Mouse (Mus musculus) adrenal gland, postnatal 25 days (tissue): Measurements from ENCODE around the gene Ifnl2. TPM values are rescaled to one million over a fixed set of nuclear protein-coding genes. Genes with fewer than 3 reads are reported as not detected.
A peak's percentile ranks its signal among the peaks of the same experiment; 100 is the strongest.
"Not testable (repeated sequence)": the region's sequence is repeated elsewhere in the genome, so short reads cannot be mapped to it uniquely, and the experiment has no call there.

ENCODE experiments used
- DNase-seq: peaks from one replicate; pipeline ENCODE4 v3.0.0; 2021; ENCODE audit warnings: mixed read lengths
- long read RNA-seq: library from polyadenylated mRNA; stranded (forward); transcript quantifications from one replicate; pipeline ENCODE4 v2.0.0, GENCODE M21; 2021
- total RNA-seq: library from RNA; stranded (reverse); gene quantifications from 2 replicates; pipeline ENCODE4 v1.2.3, GENCODE M21; 2021

Ifnl2 gene
- not detected in 2 replicates for total RNA-seq
- long read RNA-seq: 0 reads

DNA sequence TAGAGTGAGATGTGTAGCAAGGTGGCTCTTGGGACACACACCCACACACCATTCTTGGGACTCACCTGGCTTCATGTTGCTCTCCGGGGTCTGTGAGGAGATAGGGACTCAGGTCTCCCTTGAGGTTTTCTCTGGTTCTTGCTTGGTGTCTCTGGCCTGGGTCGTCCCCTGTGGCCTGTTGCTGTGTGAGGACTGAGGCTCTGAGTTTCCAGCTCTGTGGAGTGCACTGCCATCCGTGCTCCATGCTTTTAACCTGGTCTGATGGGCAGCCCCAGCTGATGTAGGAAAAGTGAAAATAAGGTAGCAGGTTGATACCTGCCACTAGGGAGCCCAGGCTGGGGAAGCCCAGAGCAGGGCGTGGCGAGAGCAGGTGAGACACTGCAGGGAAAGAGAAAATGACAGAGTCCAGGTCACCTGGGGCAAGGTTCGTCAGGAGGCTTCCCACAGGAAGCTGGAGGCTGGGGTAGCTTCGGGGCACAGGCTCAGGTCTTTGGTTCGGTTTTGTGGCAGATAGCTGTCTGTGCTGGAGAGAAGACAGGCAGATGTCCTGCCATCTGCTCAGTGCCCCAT, at the start of gene Ifnl2:
TSS of gene Ifnl2 (minus strand) at position 51 of the 570 bp plus-strand sequence.
- not testable (repeated sequence) for DNase-seq

GRCm38 (mm10) chr7:28558486-28558885, 48.2 kb upstream of the Ifnl2 start:
- DNase-seq: peak; percentile 54

GRCm38 (mm10) chr7:28557708-28558107, 47.5 kb upstream of the Ifnl2 start:
- no peak for DNase-seq

GRCm38 (mm10) chr7:28557069-28557468, 46.8 kb upstream of the Ifnl2 start:
- DNase-seq: no peak

GRCm38 (mm10) chr7:28555939-28556535, 45.8 kb upstream of the Ifnl2 start:
- DNase-seq: no peak

GRCm38 (mm10) chr7:28553076-28553475, 42.8 kb upstream of the Ifnl2 start:
- DNase-seq: no peak

GRCm38 (mm10) chr7:28547628-28548027, 37.4 kb upstream of the Ifnl2 start:
- no peak for DNase-seq

- DNase-seq: no peak
These were observed 36.9 kb upstream of the Ifnl2 start, which contains the start of gene Nccrp1 for GRCm38 (mm10) chr7:28547154-28547553. Gene Nccrp1, minus strand, starts transcription at chr7:28547254.

- DNase-seq: no peak
These were observed 36.4 kb upstream of the Ifnl2 start for GRCm38 (mm10) chr7:28546649-28547048.

- DNase-seq: no peak
These were observed 35.6 kb upstream of the Ifnl2 start for GRCm38 (mm10) chr7:28545891-28546210.

DNA sequence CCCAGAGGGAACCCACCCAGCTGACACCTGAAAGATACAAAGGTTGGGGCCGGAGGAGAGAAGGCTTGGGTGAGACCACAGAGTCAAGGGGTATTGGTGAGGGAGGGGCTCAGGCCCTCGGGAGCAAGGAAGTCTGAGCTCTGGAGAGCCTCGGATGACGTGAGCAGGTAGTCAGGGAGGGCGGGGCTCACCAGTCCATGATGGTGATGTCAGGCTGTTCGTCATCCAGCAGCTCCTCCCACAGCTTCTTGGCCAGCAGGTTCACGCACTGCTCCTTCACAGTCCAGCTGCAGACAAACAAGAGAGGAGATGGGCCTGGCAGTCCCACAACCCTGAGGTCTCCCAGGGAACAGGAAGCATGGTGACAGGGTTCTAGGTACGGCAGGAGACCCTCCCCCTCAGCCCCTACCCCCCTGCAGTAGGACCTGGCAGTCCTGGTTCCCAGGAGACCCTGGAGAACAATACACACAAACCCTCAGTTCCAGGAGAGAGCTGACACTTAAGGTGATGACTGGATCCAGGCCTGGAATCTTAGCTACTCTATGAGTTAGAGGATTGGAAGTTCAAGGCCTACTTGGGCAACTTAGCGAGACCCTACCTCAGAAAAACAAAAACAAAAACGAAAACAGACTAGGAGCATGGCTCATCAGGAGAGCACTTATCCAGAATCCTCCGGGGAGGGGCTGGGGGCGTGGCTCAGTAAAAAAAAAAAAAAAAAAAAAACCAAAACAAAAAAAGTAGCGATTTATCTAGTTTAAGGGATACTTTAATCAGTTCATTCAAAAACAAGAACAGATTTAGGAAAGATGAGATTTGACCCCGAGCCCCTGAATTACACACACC, 35.0 kb upstream of the Ifnl2 start:
- no peak for DNase-seq

- DNase-seq: no peak
These were observed 33.9 kb upstream of the Ifnl2 start for GRCm38 (mm10) chr7:28544051-28544601.

DNA sequence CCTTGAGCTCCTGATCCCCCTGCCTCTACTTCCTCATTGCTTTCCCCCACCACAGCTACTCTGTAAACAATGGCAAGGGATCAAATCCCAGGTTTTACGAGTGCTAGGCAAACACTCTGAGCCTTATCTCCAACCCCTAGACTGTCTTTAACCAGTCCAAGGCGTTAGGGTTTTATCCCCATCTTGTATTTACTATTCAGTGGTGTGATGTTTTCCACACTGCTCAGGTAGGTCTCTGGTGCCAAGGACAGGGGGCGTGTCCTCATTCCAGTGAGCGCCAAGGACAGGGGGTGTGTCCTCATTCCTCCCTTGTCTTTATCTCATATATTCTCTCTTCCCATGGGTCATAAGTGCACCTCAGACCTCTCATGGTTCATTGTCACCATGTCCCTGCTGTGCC, 30.3 kb upstream of the Ifnl2 start, which contains the start of gene Sycn:
TSS of gene Sycn (plus strand) at position 360 of the 400 bp plus-strand sequence.
- DNase-seq: no peak

- not testable (repeated sequence) for DNase-seq
These were observed 28.6 kb upstream of the Ifnl2 start for GRCm38 (mm10) chr7:28538886-28539285.

DNA sequence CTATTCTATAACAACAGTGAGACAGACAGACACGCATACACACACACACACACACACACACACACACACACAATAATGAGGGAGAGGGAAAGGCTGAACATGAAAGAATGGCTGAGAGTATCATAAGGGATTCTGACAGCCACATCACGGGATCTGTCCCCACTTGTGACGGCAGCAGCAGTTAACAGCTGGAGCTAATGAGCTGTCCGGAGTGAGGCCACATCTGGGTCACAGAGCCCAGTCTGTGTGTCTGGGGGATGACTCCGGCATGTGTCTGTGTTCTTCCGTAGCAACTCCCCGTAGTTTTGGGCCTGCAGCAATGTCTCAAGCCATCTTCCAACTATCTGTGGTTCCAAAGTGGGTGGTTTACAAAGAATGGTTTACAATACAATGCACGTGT, 21.8 kb upstream of the Ifnl2 start:
- no peak for DNase-seq

- DNase-seq: peak; percentile 89
These were observed 17.9 kb upstream of the Ifnl2 start for GRCm38 (mm10) chr7:28527922-28528719.

GRCm38 (mm10) chr7:28522536-28522935, 12.3 kb upstream of the Ifnl2 start, which contains the start of gene Ifnl3:
Gene Ifnl3, plus strand, starts transcription at chr7:28522836.
- not testable (repeated sequence) for DNase-seq

- DNase-seq: no peak
These were observed 1.2 kb upstream of the Ifnl2 start for GRCm38 (mm10) chr7:28511441-28511840.

- DNase-seq: not testable (repeated sequence)
These were observed 1.1 kb downstream of the Ifnl2 start for GRCm38 (mm10) chr7:28509121-28509520.

DNA sequence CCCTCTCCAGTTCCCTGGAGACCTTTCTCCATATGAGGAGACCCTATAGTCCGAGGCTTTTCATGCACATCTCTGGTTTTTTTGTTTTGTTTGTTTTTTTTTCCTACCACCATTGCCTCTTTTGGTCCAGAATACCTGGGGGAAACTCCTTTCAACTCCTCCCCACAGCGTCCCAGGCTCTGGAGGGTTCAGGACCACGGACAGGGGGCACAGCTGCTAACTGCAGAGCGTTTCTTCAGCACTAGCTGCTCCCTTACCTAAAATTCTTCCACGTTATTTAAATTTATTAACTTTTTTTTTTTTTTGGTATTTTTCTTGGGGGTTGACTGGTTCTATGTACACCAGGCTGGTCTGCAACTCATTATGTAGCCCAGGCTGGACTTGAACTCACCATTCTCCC, 4.7 kb downstream of the Ifnl2 start:
- peak; percentile 50 for DNase-seq

- no peak for DNase-seq
These were observed 14.8 kb downstream of the Ifnl2 start for GRCm38 (mm10) chr7:28495426-28495825.

- DNase-seq: no peak
These were observed 17.9 kb downstream of the Ifnl2 start for GRCm38 (mm10) chr7:28492310-28492709.
